Mouse (Mus musculus): ENCODE data around the gene Auts2.

DNA sequence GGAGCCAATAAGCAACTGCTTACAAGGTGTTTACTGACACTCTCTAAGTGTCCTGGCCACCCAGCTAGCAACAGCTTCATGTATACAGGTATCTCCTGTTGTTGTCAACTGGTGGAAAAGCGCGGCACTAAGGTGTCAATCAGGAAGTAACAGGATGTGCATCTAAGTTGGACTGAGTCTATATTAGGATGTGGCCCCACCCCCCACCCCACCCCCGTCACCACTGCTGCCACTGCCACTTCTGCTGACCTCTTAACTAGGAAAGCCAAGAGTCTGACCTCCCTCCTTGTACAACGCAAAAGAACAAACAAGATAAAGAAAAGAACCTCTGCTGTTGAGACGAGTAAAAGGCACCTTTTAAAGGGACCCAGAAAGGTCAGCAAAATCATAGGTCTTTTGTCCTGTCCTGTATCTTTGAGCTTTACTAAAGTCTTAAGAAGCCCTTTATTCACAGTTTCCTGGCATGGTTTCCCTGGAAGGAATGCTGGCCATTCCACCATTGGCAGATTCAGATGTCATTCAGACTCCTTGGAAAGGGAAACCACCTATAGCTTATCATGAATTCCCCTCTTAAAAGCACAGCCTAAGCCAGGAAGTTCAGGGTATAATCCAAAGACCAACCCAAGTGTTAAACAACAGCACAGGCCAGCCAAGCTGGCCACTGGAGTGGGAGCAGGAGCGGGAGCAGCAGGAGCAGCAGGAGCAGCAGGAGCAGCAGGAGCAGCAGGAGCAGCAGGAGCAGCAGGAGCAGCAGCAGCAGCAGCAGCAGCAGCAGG is 148.2 kb downstream of the Auts2 start:
- TF ChIP-seq CTCF (IDR thresholded peaks at IDR 0.05; ENCODE audit: low read depth) (no peak), EP300 (IDR thresholded peaks at IDR 0.05; ENCODE audit: low read depth) (no peak)
